Mouse (Mus musculus): ENCODE data around the gene Blcap.

The Blcap gene

GRCm38 (mm10) chr2:157517526-157517925 lies 53.5 kb downstream of the Blcap start:
- DNase-seq, result no peak

GRCm38 (mm10) chr2:157514353-157514752 lies 56.7 kb downstream of the Blcap start:
- no peak for DNase-seq

- DNase-seq, result no peak
Measured at GRCm38 (mm10) chr2:157513737-157514208, 57.3 kb downstream of the Blcap start.

GRCm38 (mm10) chr2:157512859-157513258 lies 58.2 kb downstream of the Blcap start:
- no peak for DNase-seq

GRCm38 (mm10) chr2:157510031-157510430 lies 61.0 kb downstream of the Blcap start:
- DNase-seq, result no peak

GRCm38 (mm10) chr2:157509182-157509581 lies 61.9 kb downstream of the Blcap start:
- no peak for DNase-seq

GRCm38 (mm10) chr2:157506779-157507178 lies 64.3 kb downstream of the Blcap start:
- DNase-seq, result no peak

Data from thymus, postnatal 4 days (tissue).